ENCODE assay signal across 10 mouse cellular contexts in the genomic region with DNA sequence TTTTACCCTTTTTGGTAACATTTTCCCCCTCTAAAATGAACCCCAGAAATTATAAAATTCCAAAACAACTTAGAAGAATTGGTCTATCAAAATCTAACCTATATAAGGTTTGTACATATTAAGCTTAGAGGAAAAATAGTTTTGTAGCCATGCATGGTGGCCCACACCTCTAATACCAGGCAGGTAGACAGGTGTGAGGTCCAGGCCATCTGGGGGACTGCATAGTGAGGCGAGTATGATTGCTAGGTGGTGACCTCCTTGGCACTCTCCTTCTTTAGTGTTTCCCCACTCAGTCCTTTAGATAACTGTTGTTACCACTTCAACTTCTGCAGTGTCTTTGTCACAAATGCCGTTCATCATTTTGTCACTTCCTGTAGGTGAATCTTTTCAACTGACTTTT. TPM values are rescaled to one million over a fixed set of nuclear protein-coding genes. Genes with fewer than 3 reads are reported as not detected.
DNase-seq lines count a peak whose midpoint lies in the region; ATAC-seq and TF ChIP-seq lines count a peak whose summit lies in the region.
"Had no signal": no experiment of that assay in that cellular context is flagged by ENCODE, and none has a peak within 500 bp of the region (broad histone marks: within the 10 kb centered on the region; RNA-seq: fewer than 3 reads in every experiment).

No protein-coding gene starts in this region.

- no peak for ATAC-seq in liver, embryonic 14.5 days (ENCODE audit: insufficient read depth)
- no peak for ATAC-seq in megakaryocyte-erythroid progenitor cell, adult 5-6 weeks (replicated peaks; ENCODE audit: low FRiP score, low TSS enrichment, poor library complexity, severe bottlenecking)

- TF ChIP-seq EP300 in liver, embryonic 14.5 days (IDR thresholded peaks at IDR 0.05; ENCODE audit: low read depth) = no peak

- H3K9ac ChIP-seq in liver, embryonic 14.5 days (replicated peaks) = no peak overlapping the region

- DNase-seq in cerebellum, adult 9-10 months = peak; percentile 28
- no peak for DNase-seq in cerebellum, adult 2 months
- peak; percentile 5 for DNase-seq in thymus, postnatal 0 days (ENCODE audit: low spot score)
- DNase-seq in thymus, adult 2 months = no peak
- DNase-seq in liver, embryonic 14.5 days (ENCODE audit: low read depth in 3 of 3, low spot score in 3 of 3) = no peak
- no peak for DNase-seq in layer of hippocampus, adult 9-11 months
- DNase-seq in thymus, postnatal 14 days = no peak

- TF ChIP-seq POLR2A in cerebellum, adult 2 months (IDR thresholded peaks at IDR 0.05; ENCODE audit: borderline replicate concordance, insufficient read depth, low read length) = no peak
- TF ChIP-seq POLR2A in thymus, adult 2 months (IDR thresholded peaks at IDR 0.05; ENCODE audit: control insufficient read depth, extremely low read depth, insufficient read depth, low read length, poor library complexity) = no peak

- peak overlapping the region; percentile 84 for H3K4me2 ChIP-seq in liver, embryonic 14.5 days (ENCODE audit: low read depth)

- no peak overlapping the region for H3K27ac ChIP-seq in cerebellum, adult 2 months (ENCODE audit: insufficient read depth, low read length)
- no peak overlapping the region for H3K27ac ChIP-seq in thymus, adult 2 months (ENCODE audit: control insufficient read depth, insufficient read depth, low read length)
- no peak overlapping the region for H3K27ac ChIP-seq in liver, embryonic 14.5 days

- 54% methylated on average over 2 of the region's 2 CpGs for WGBS in cerebellum, adult 2 months
- 44% methylated on average over 2 of the region's 2 CpGs for WGBS in thymus, adult 2 months
- 45% methylated on average over 2 of the region's 2 CpGs for WGBS in liver, embryonic 14.5 days (ENCODE audit: insufficient replicate concordance)

- peaks cover 17% of the 10 kb centered on the region for H3K4me1 ChIP-seq in cerebellum, adult 2 months (ENCODE audit: control insufficient read depth, insufficient read depth, low read length)
- peaks cover 15% of the 10 kb centered on the region for H3K4me1 ChIP-seq in thymus, adult 2 months (replicated peaks; ENCODE audit: control insufficient read depth, insufficient read depth, low read length)
- peaks cover 5 to 14% of the 10 kb centered on the region in 2 experiments; a peak in 3 of 4 replicates for H3K4me1 ChIP-seq in liver, embryonic 14.5 days (replicated peaks; ENCODE audit: control insufficient read depth in 2 of 2, insufficient read depth in 2 of 2, low read length in 1 of 2)

- TF ChIP-seq CTCF in cerebellum, adult 2 months (IDR thresholded peaks at IDR 0.05; ENCODE audit: borderline replicate concordance, insufficient read depth, low read depth, low read length) = no peak
- TF ChIP-seq CTCF in thymus, adult 2 months (IDR thresholded peaks at IDR 0.05; ENCODE audit: borderline replicate concordance, control insufficient read depth, extremely low read depth, insufficient read depth, low read length, poor library complexity) = no peak
- no peak for TF ChIP-seq CTCF in liver, embryonic 14.5 days (IDR thresholded peaks at IDR 0.05; ENCODE audit: low read depth)

- H3K27me3 ChIP-seq in cerebellum, adult 2 months (ENCODE audit: control insufficient read depth, insufficient read depth, low read length) = no peaks in the 10 kb centered on the region
- H3K27me3 ChIP-seq in thymus, adult 2 months (ENCODE audit: control insufficient read depth, insufficient read depth, low read length) = no peaks in the 10 kb centered on the region
- H3K27me3 ChIP-seq in liver, embryonic 14.5 days (ENCODE audit: control insufficient read depth, insufficient read depth, low read length) = no peaks in the 10 kb centered on the region

- no peaks in the 10 kb centered on the region for H3K36me3 ChIP-seq in thymus, adult 2 months (ENCODE audit: control insufficient read depth, insufficient read depth, low read length)
- no peaks in the 10 kb centered on the region for H3K36me3 ChIP-seq in liver, embryonic 14.5 days (replicated peaks; ENCODE audit: control insufficient read depth, insufficient read depth, low read depth)

- H3K9me3 ChIP-seq in liver, embryonic 14.5 days (ENCODE audit: control insufficient read depth, low read length) = no peaks in the 10 kb centered on the region

- no peak overlapping the region for H3K4me3 ChIP-seq in cerebellum, adult 2 months (replicated peaks; ENCODE audit: insufficient read depth, low read depth, low read length)
- no peak overlapping the region for H3K4me3 ChIP-seq in thymus, adult 2 months (ENCODE audit: control insufficient read depth, insufficient read depth, low read length)
- no peak overlapping the region for H3K4me3 ChIP-seq in liver, embryonic 14.5 days (ENCODE audit: insufficient read depth in 1 of 2, low read depth in 2 of 2, low read length in 2 of 2)

RNA-seq across cellular contexts. Expression of a gene that starts 1.8 kb away (rescaled TPM):
- 21.4 and 22.4 TPM in 2 replicates for polyA plus RNA-seq in cerebellum, adult 2 months (2012; rRNA removed)
- polyA plus RNA-seq in thymus, postnatal 0 days (2015; fragmentation: Nextera tagmentation; extraction: Ambion mirVana) = 13.1 and 13.7 TPM in 2 replicates
- polyA plus RNA-seq in thymus, adult 2 months (2012; rRNA removed) = 42.1 and 45.6 TPM in 2 replicates
- 4.1 and 5.0 TPM in 2 replicates for polyA plus RNA-seq in liver, embryonic 14.5 days (2012; rRNA removed)
- 4.0 and 4.2 TPM in 2 replicates for polyA plus RNA-seq in liver, embryonic 14.5 days (2014; fragmentation: Nextera tagmentation; extraction: Ambion mirVana)
- 27.7 and 28.8 TPM in 2 replicates for total RNA-seq in megakaryocyte-erythroid progenitor cell, adult 5-6 weeks (2014; fragmentation: Nextera tagmentation)
- 22.7 and 23.9 TPM in 2 replicates for total RNA-seq in megakaryocyte-erythroid progenitor cell, adult 5-6 weeks (2017)

RNA-seq across cellular contexts. Expression of a gene that starts 49.0 kb away (rescaled TPM):
- 1.3 and 1.6 TPM in 2 replicates for polyA plus RNA-seq in cerebellum, adult 2 months (2012; rRNA removed)
- polyA plus RNA-seq in thymus, postnatal 0 days (2015; fragmentation: Nextera tagmentation; extraction: Ambion mirVana) = 0.17 and 0.27 TPM in 2 replicates
- 0.17 TPM in 1 of 2 replicates, not detected in the other for polyA plus RNA-seq in thymus, adult 2 months (2012; rRNA removed)
- polyA plus RNA-seq in liver, embryonic 14.5 days (2012; rRNA removed) = not detected in 2 replicates
- not detected in 2 replicates for polyA plus RNA-seq in liver, embryonic 14.5 days (2014; fragmentation: Nextera tagmentation; extraction: Ambion mirVana)
- not detected in 2 replicates for total RNA-seq in megakaryocyte-erythroid progenitor cell, adult 5-6 weeks (2014; fragmentation: Nextera tagmentation)
- total RNA-seq in megakaryocyte-erythroid progenitor cell, adult 5-6 weeks (2017) = not detected in 2 replicates
- total RNA-seq: adrenal gland, adult 18-20 months; gastrocnemius, adult 18-20 months had no signal

Comparison
In these comparisons a context has a peak if more than half of its experiments do, and no peak if none do; other contexts are left out.
1. DNase-seq: peak in cerebellum, adult 9-10 months (single experiment) and thymus, postnatal 0 days (single experiment); none in cerebellum, adult 2 months (0 of 2), thymus, adult 2 months (single experiment), liver, embryonic 14.5 days (0 of 3), layer of hippocampus, adult 9-11 months (single experiment) and thymus, postnatal 14 days (single experiment).